ENCODE assay signal across 7 mouse cellular contexts in genomic region chr19:43387071-43387770, GRCm38 (mm10). TPM values are rescaled to one million over a fixed set of nuclear protein-coding genes. Genes with fewer than 3 reads are reported as not detected.
A peak's percentile ranks its signal among the peaks of the same experiment; 100 is the strongest.
DNase-seq lines count a peak whose midpoint lies in the region; ATAC-seq and TF ChIP-seq lines count a peak whose summit lies in the region.

No protein-coding gene starts in this region.

- no peak overlapping the region for H3K4me2 ChIP-seq in hindbrain, embryonic 11.5 days (replicated peaks; ENCODE audit: low read depth, low read length)
- H3K4me2 ChIP-seq in midbrain, embryonic 12.5 days (replicated peaks), result peak overlapping the region; percentile 58

- H3K27ac ChIP-seq in hindbrain, embryonic 11.5 days (ENCODE audit: low read depth, low read length), result no peak overlapping the region
- no peak overlapping the region for H3K27ac ChIP-seq in midbrain, embryonic 12.5 days (replicated peaks)

- peak; percentile 3 for DNase-seq in R1 (ENCODE audit: low read depth, low spot score)
- DNase-seq in hindbrain, embryonic 11.5 days (ENCODE audit: low spot score), result peak; percentile 53
- no peak for DNase-seq in thymus, postnatal 14 days
- no peak for DNase-seq in cerebellum, postnatal 36 days
- DNase-seq in layer of hippocampus, postnatal 14 days (ENCODE audit: low spot score in 2 of 2), result no peak

- TF ChIP-seq CTCF in E14TG2a.4 (conservative IDR thresholded peaks at IDR 0.05; ENCODE audit: low read length), result no peak

- H3K4me3 ChIP-seq in E14TG2a.4 (replicated peaks; ENCODE audit: low read length), result peak overlapping the region; percentile 62; the same call in 1 of the 2 replicates
- no peak overlapping the region; the same call in 1 of the 2 replicates for H3K4me3 ChIP-seq in hindbrain, embryonic 11.5 days (ENCODE audit: low read depth, low read length)
- peak overlapping the region; percentile 31 for H3K4me3 ChIP-seq in midbrain, embryonic 12.5 days

- no peaks in the 10 kb centered on the region for H3K36me3 ChIP-seq in E14TG2a.4 (ENCODE audit: insufficient read depth, low read length)
- no peaks in the 10 kb centered on the region for H3K36me3 ChIP-seq in hindbrain, embryonic 11.5 days (ENCODE audit: control insufficient read depth, insufficient read depth, low read length)
- no peaks in the 10 kb centered on the region for H3K36me3 ChIP-seq in midbrain, embryonic 12.5 days

- H3K9me3 ChIP-seq in E14TG2a.4 (ENCODE audit: low read length), result no peaks in the 10 kb centered on the region
- H3K9me3 ChIP-seq in hindbrain, embryonic 11.5 days (ENCODE audit: control insufficient read depth, low read length), result no peaks in the 10 kb centered on the region
- H3K9me3 ChIP-seq in midbrain, embryonic 12.5 days, result no peaks in the 10 kb centered on the region

- WGBS in hindbrain, embryonic 11.5 days, result under 1% methylated on average over 14 of the region's 14 CpGs
- 1% methylated on average over 14 of the region's 14 CpGs for WGBS in midbrain, embryonic 12.5 days

- no peak overlapping the region for H3K9ac ChIP-seq in hindbrain, embryonic 11.5 days (ENCODE audit: low read depth, low read length)
- no peak overlapping the region for H3K9ac ChIP-seq in midbrain, embryonic 12.5 days (replicated peaks)

- peaks cover 67% of the 10 kb centered on the region for H3K27me3 ChIP-seq in E14TG2a.4 (ENCODE audit: insufficient read depth, low read length)
- H3K27me3 ChIP-seq in hindbrain, embryonic 11.5 days (ENCODE audit: control insufficient read depth, insufficient read depth, low read length), result peaks cover 59% of the 10 kb centered on the region
- H3K27me3 ChIP-seq in midbrain, embryonic 12.5 days, result peaks cover 66% of the 10 kb centered on the region

- H3K4me1 ChIP-seq in E14TG2a.4 (replicated peaks; ENCODE audit: low read depth, low read length), result peaks cover 39% of the 10 kb centered on the region
- peaks cover 8% of the 10 kb centered on the region for H3K4me1 ChIP-seq in hindbrain, embryonic 11.5 days (replicated peaks; ENCODE audit: control insufficient read depth, insufficient read depth, low read length)
- peaks cover 38% of the 10 kb centered on the region for H3K4me1 ChIP-seq in midbrain, embryonic 12.5 days

- ATAC-seq in hindbrain, embryonic 11.5 days (ENCODE audit: low FRiP score), result no peak
- ATAC-seq in midbrain, embryonic 12.5 days (ENCODE audit: low FRiP score, low read depth), result no peak

RNA-seq across cellular contexts. Expression of gene Hpse2, which starts 0.9 kb away (rescaled TPM):
- 0.68 and 0.73 TPM in 2 replicates for polyA plus RNA-seq in hindbrain, embryonic 11.5 days (2014; fragmentation: Nextera tagmentation; extraction: Ambion mirVana)
- polyA plus RNA-seq in midbrain, embryonic 12.5 days (2016; fragmentation: Nextera tagmentation; extraction: Ambion mirVana), result 0.21 and 0.50 TPM in 2 replicates
- total RNA-seq in layer of hippocampus, postnatal 14 days (2021), result under 1 TPM; 0.07 to 0.43 TPM

RNA-seq across cellular contexts. Expression of gene Cnnm1, which starts 53.0 kb away (rescaled TPM):
- polyA plus RNA-seq in hindbrain, embryonic 11.5 days (2014; fragmentation: Nextera tagmentation; extraction: Ambion mirVana), result 0.39 and 1.1 TPM in 2 replicates
- 0.36 and 0.59 TPM in 2 replicates for polyA plus RNA-seq in midbrain, embryonic 12.5 days (2016; fragmentation: Nextera tagmentation; extraction: Ambion mirVana)
- total RNA-seq in layer of hippocampus, postnatal 14 days (2021), result 10 to 100 TPM; 53.4 to 60.4 TPM

Comparison
In these comparisons a context has a peak if more than half of its experiments do, and no peak if none do; other contexts are left out.
1. DNase-seq: peak in R1 (single experiment) and hindbrain, embryonic 11.5 days (single experiment); none in thymus, postnatal 14 days (single experiment), cerebellum, postnatal 36 days (0 of 2) and layer of hippocampus, postnatal 14 days (0 of 2).